Mouse (Mus musculus): ENCODE results near the gene Tmem269. TPM values are rescaled to one million over a fixed set of nuclear protein-coding genes. Genes with fewer than 3 reads are reported as not detected.

Gene Tmem269
- polyA plus RNA-seq, 1 experiment from 2014 or later = not detected

GRCm38 (mm10) chr4:119181456-119181855, 36.6 kb downstream of the Tmem269 start:
- 79% methylated on average over 9 of the region's 9 CpGs for WGBS
- ATAC-seq (ENCODE audit: insufficient number of reproducible peaks, low FRiP score) = no peak
- no peak overlapping the region for H3K4me2 ChIP-seq

GRCm38 (mm10) chr4:119180133-119180707, 37.8 kb downstream of the Tmem269 start:
- Histone ChIP-seq H3K4me1 (replicated peaks) (peaks cover 15% of the 10 kb centered on the region), H3K27ac (ENCODE audit: poor library complexity, severe bottlenecking) (no peak overlapping the region), H3K9ac (no peak overlapping the region), H3K9me3 (replicated peaks) (no peaks in the 10 kb centered on the region), H3K27me3 (replicated peaks) (no peaks in the 10 kb centered on the region), H3K4me3 (no peak overlapping the region), H3K4me2 (no peak overlapping the region), H3K36me3 (no peaks in the 10 kb centered on the region)
- whole genome bisulfite sequencing = 28% methylated on average over 4 of the region's 4 CpGs
- ATAC-seq (ENCODE audit: insufficient number of reproducible peaks, low FRiP score) = no peak

More at GRCm38 (mm10) chr4:119181456-119181855, 36.6 kb downstream of the Tmem269 start:
- Histone ChIP-seq H3K36me3 (no peaks in the 10 kb centered on the region), H3K9ac (no peak overlapping the region), H3K4me3 (no peak overlapping the region), H3K4me1 (replicated peaks) (peaks cover 15% of the 10 kb centered on the region), H3K9me3 (replicated peaks) (no peaks in the 10 kb centered on the region), H3K27me3 (replicated peaks) (no peaks in the 10 kb centered on the region), H3K27ac (ENCODE audit: poor library complexity, severe bottlenecking) (no peak overlapping the region)

GRCm38 (mm10) chr4:119178331-119178730, 39.7 kb downstream of the Tmem269 start:
- H3K4me3 ChIP-seq = no peak overlapping the region
- no peak overlapping the region for H3K4me2 ChIP-seq
- H3K9ac ChIP-seq = no peak overlapping the region
- WGBS = 55% methylated on average over 18 of the region's 18 CpGs
- peaks cover 15% of the 10 kb centered on the region for H3K4me1 ChIP-seq (replicated peaks)
- no peak for ATAC-seq (ENCODE audit: insufficient number of reproducible peaks, low FRiP score)
- H3K36me3 ChIP-seq = no peaks in the 10 kb centered on the region
- H3K9me3 ChIP-seq (replicated peaks) = no peaks in the 10 kb centered on the region
- no peak overlapping the region for H3K27ac ChIP-seq (ENCODE audit: poor library complexity, severe bottlenecking)
- H3K27me3 ChIP-seq (replicated peaks) = no peaks in the 10 kb centered on the region

GRCm38 (mm10) chr4:119177702-119178101, 40.3 kb downstream of the Tmem269 start:
- Histone ChIP-seq H3K36me3 (no peaks in the 10 kb centered on the region), H3K9me3 (replicated peaks) (no peaks in the 10 kb centered on the region), H3K4me3 (no peak overlapping the region), H3K27me3 (replicated peaks) (no peaks in the 10 kb centered on the region), H3K9ac (no peak overlapping the region), H3K27ac (ENCODE audit: poor library complexity, severe bottlenecking) (no peak overlapping the region), H3K4me2 (no peak overlapping the region), H3K4me1 (replicated peaks) (peaks cover 20% of the 10 kb centered on the region)
- ATAC-seq (ENCODE audit: insufficient number of reproducible peaks, low FRiP score) = no peak
- 58% methylated on average over 5 of the region's 5 CpGs for WGBS

GRCm38 (mm10) chr4:119173851-119174453, 44.1 kb downstream of the Tmem269 start, which contains the start of gene Zfp691:
TSS of gene Zfp691 (minus strand) at chr4:119174195.
- H3K27ac ChIP-seq (ENCODE audit: poor library complexity, severe bottlenecking) = peak within 1 kb of the TSS; percentile 70
- WGBS = under 1% methylated on average over 40 of the region's 40 CpGs
- peak; percentile 99 for ATAC-seq (ENCODE audit: insufficient number of reproducible peaks, low FRiP score)

GRCm38 (mm10) chr4:119172919-119173650, 44.9 kb downstream of the Tmem269 start:
- Histone ChIP-seq H3K4me3 (peak overlapping the region; percentile 89), H3K36me3 (peaks cover 36% of the 10 kb centered on the region), H3K27ac (ENCODE audit: poor library complexity, severe bottlenecking) (peak overlapping the region; percentile 70), H3K9ac (peak overlapping the region; percentile 92), H3K9me3 (replicated peaks) (no peaks in the 10 kb centered on the region), H3K27me3 (replicated peaks) (no peaks in the 10 kb centered on the region), H3K4me1 (replicated peaks) (peaks cover 24% of the 10 kb centered on the region), H3K4me2 (peak overlapping the region; percentile 88)
- 33% methylated on average over 18 of the region's 18 CpGs for WGBS
- no peak for ATAC-seq (ENCODE audit: insufficient number of reproducible peaks, low FRiP score)

More at GRCm38 (mm10) chr4:119173851-119174453, 44.1 kb downstream of the Tmem269 start, which contains the start of gene Zfp691:
- no peaks in the 10 kb centered on the region for H3K27me3 ChIP-seq (replicated peaks)
- peak within 1 kb of the TSS; percentile 89 for H3K4me3 ChIP-seq
- peak within 1 kb of the TSS; percentile 92 for H3K9ac ChIP-seq
- H3K4me1 ChIP-seq (replicated peaks) = peaks cover 27% of the 10 kb centered on the region
- H3K9me3 ChIP-seq (replicated peaks) = no peaks in the 10 kb centered on the region
- peaks cover 27% of the 10 kb centered on the region for H3K36me3 ChIP-seq
- H3K4me2 ChIP-seq = peak within 1 kb of the TSS; percentile 88

- H3K9me3 ChIP-seq (replicated peaks) = no peaks in the 10 kb centered on the region
- H3K4me2 ChIP-seq = no peak overlapping the region
- H3K4me3 ChIP-seq = no peak overlapping the region
- no peaks in the 10 kb centered on the region for H3K27me3 ChIP-seq (replicated peaks)
- H3K27ac ChIP-seq (ENCODE audit: poor library complexity, severe bottlenecking) = no peak overlapping the region
- peaks cover 14% of the 10 kb centered on the region for H3K4me1 ChIP-seq (replicated peaks)
- no peak overlapping the region for H3K9ac ChIP-seq
- no peak for ATAC-seq (ENCODE audit: insufficient number of reproducible peaks, low FRiP score)
- 4% methylated on average over 4 of the region's 4 CpGs for WGBS
- H3K36me3 ChIP-seq = peaks cover 38% of the 10 kb centered on the region
Observed at GRCm38 (mm10) chr4:119167663-119168062, 50.4 kb downstream of the Tmem269 start.

- Histone ChIP-seq H3K4me2 (no peak overlapping the region), H3K36me3 (peaks cover 36% of the 10 kb centered on the region), H3K9me3 (replicated peaks) (no peaks in the 10 kb centered on the region), H3K27ac (ENCODE audit: poor library complexity, severe bottlenecking) (no peak overlapping the region), H3K9ac (no peak overlapping the region), H3K27me3 (replicated peaks) (no peaks in the 10 kb centered on the region), H3K4me1 (replicated peaks) (peaks cover 9% of the 10 kb centered on the region), H3K4me3 (no peak overlapping the region)
- ATAC-seq (ENCODE audit: insufficient number of reproducible peaks, low FRiP score) = no peak
- 83% methylated on average over 4 of the region's 4 CpGs for WGBS
Observed at GRCm38 (mm10) chr4:119167068-119167467, 50.9 kb downstream of the Tmem269 start.

- Histone ChIP-seq H3K4me2 (no peak overlapping the region), H3K4me3 (no peak overlapping the region), H3K36me3 (peaks cover 30% of the 10 kb centered on the region), H3K4me1 (replicated peaks) (no peaks in the 10 kb centered on the region), H3K27me3 (replicated peaks) (no peaks in the 10 kb centered on the region), H3K9me3 (replicated peaks) (no peaks in the 10 kb centered on the region), H3K27ac (ENCODE audit: poor library complexity, severe bottlenecking) (no peak overlapping the region), H3K9ac (no peak overlapping the region)
- no peak for ATAC-seq (ENCODE audit: insufficient number of reproducible peaks, low FRiP score)
- 49% methylated on average over 7 of the region's 7 CpGs for WGBS
Observed at GRCm38 (mm10) chr4:119165916-119166315, 52.1 kb downstream of the Tmem269 start.

GRCm38 (mm10) chr4:119162990-119163389, 55.0 kb downstream of the Tmem269 start:
- Histone ChIP-seq H3K27ac (ENCODE audit: poor library complexity, severe bottlenecking) (no peak overlapping the region), H3K4me2 (no peak overlapping the region), H3K27me3 (replicated peaks) (no peaks in the 10 kb centered on the region), H3K36me3 (peaks cover 1% of the 10 kb centered on the region; the same call in 1 of the 2 replicates), H3K4me3 (no peak overlapping the region), H3K9ac (no peak overlapping the region), H3K4me1 (replicated peaks) (no peaks in the 10 kb centered on the region), H3K9me3 (replicated peaks) (no peaks in the 10 kb centered on the region; the same call in 1 of the 2 replicates)
- WGBS = 63% methylated on average over 4 of the region's 4 CpGs
- ATAC-seq (ENCODE audit: insufficient number of reproducible peaks, low FRiP score) = no peak

- H3K9me3 ChIP-seq (replicated peaks) = no peaks in the 10 kb centered on the region; the same call in 1 of the 2 replicates
- no peak for ATAC-seq (ENCODE audit: insufficient number of reproducible peaks, low FRiP score)
- H3K27ac ChIP-seq (ENCODE audit: poor library complexity, severe bottlenecking) = no peak overlapping the region
- H3K4me1 ChIP-seq (replicated peaks) = no peaks in the 10 kb centered on the region
- no peaks in the 10 kb centered on the region for H3K36me3 ChIP-seq
- no peak overlapping the region for H3K4me2 ChIP-seq
- 70% methylated on average over 3 of the region's 3 CpGs for WGBS
- H3K4me3 ChIP-seq = no peak overlapping the region
- no peak overlapping the region for H3K9ac ChIP-seq
- no peaks in the 10 kb centered on the region for H3K27me3 ChIP-seq (replicated peaks)
Observed at GRCm38 (mm10) chr4:119161358-119161757, 56.7 kb downstream of the Tmem269 start.

All from heart, embryonic 12.5 days (tissue).